Mouse (Mus musculus) megakaryocyte, embryonic 14.5 days (primary cell): ENCODE data around the gene 4933400A11Rik. TPM values are rescaled to one million over a fixed set of nuclear protein-coding genes. Genes with fewer than 3 reads are reported as not detected.

Source experiments
- H3K27me3 ChIP-seq: replicated peaks from 2 replicates; pipeline ENCODE3; 2012; ENCODE audit warnings: inconsistent platforms
- H3K36me3 ChIP-seq: replicated peaks from 2 replicates; pipeline ENCODE3; 2012; ENCODE audit warnings: low read length, inconsistent platforms, mixed read lengths
- H3K4me1 ChIP-seq: 2 replicates; pipeline ENCODE4 v1.6.1; 2012; ENCODE audit warnings: inconsistent platforms
- H3K4me3 ChIP-seq: replicated peaks from 2 replicates; pipeline ENCODE3; 2012; ENCODE audit warnings: moderate library complexity, mild to moderate bottlenecking, inconsistent platforms
- H3K9me3 ChIP-seq: 2 replicates; pipeline ENCODE4 v1.6.1; 2012; ENCODE audit warnings: inconsistent platforms
- FLI1 ChIP-seq: IDR thresholded peaks from 2 replicates; pipeline ENCODE4 v1.6.1; 2012; ENCODE audit warnings: low read length, inconsistent platforms, mixed read lengths
- GATA1 ChIP-seq: IDR thresholded peaks from 3 replicates; pipeline ENCODE4 v1.6.1; 2012; ENCODE audit warnings: mixed read lengths, low read length, inconsistent platforms, borderline replicate concordance
- polyA plus RNA-seq: library from polyadenylated mRNA; stranded (reverse); fragments of >175 nt; gene quantifications from 2 replicates; pipeline ENCODE4 v1.2.3, GENCODE M21; 2012; ENCODE audit warnings: low replicate concordance; ENCODE audit not compliant: insufficient read depth

Gene 4933400A11Rik
- polyA plus RNA-seq, 1 experiment = not detected

DNA sequence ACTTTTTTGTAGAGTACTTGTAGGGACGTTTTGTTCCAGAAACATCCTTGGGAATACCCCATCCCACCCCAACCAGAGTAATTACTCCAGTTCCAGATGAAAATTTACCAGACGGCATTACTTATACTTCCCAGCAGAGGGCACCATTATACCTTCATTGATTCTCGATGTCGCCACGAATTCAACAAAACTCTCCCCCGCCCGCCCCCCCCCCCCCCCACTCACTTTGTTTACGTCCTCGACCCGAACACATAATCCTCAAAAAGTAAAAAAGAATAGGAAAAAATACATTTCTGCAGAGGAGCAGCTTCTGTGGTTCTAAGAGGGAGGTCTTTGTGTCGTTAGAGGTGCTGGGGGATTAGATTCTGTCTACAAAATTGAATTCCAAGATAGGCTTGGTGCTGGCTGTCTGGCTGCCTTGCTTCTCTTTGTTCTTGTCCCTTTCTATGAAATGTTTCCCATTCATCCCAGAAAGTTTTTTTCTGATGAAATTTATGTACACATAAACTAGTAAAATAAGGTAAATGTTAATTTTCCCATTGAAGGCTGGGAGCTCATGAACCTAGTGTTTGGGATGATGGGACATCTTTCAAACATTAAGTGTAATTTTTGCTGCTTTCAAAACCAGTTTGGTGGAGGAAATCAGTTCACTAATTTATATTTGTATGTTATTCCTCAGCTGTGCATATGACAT, 19.7 kb upstream of the 4933400A11Rik start:
- Histone ChIP-seq H3K9me3 (no peaks in the 10 kb centered on the region), H3K36me3 (no peaks in the 10 kb centered on the region), H3K4me1 (peaks cover 5% of the 10 kb centered on the region; the same call in 1 of the 2 replicates), H3K4me3 (peak overlapping the region; percentile 76), H3K27me3 (peaks cover 5% of the 10 kb centered on the region)
- TF ChIP-seq GATA1 = no peak
- TF ChIP-seq FLI1 = no peak

DNA sequence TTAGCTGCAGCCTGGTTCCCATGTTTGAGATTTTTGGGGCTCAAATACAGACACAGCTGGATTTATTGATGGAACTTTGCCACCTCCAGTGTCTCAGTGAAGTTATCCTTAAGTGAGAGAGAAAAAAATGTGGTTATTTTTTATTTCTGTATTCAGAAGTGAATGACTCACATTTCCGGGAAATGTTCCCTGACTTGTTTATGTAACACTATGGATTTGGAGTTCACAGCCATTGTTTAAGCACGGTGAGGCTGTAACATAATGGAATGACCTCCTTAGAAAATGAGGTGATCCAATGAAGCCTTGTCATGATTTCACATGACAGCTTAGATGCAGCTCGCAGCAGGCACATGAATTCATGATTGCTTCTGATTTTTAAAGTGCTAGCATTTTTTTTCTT, 17.7 kb upstream of the 4933400A11Rik start:
- TF ChIP-seq FLI1 = no peak
- no peak for TF ChIP-seq GATA1
- Histone ChIP-seq H3K9me3 (no peaks in the 10 kb centered on the region), H3K4me1 (peaks cover 5% of the 10 kb centered on the region; the same call in 1 of the 2 replicates), H3K36me3 (no peaks in the 10 kb centered on the region), H3K27me3 (peaks cover 5% of the 10 kb centered on the region), H3K4me3 (no peak overlapping the region)

DNA sequence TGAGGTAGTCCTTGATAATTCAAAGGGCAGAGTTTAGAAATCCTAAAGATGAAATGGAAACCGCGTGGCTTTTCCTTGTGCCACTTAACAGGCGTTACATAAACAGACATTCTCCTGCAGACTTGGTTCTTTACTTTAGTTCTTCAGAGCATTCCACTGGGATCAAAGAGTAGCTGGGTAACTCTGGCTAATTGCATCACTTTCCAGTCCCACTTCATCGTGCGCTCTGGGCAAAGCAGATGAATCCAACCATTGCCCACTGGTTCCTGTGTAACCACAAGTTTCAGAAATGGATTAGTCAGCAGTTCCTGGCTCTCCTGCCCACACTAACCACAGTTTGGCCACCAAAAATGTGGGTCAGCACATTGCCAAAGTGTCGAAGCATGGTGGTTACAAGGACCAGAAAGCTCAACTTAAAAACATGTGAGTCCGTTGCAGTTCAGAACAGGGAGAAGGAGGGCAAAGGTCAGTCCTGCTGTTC, 15.4 kb upstream of the 4933400A11Rik start:
- TF ChIP-seq GATA1 (no peak), FLI1 (no peak)
- Histone ChIP-seq H3K4me3 (no peak overlapping the region), H3K9me3 (no peaks in the 10 kb centered on the region), H3K27me3 (peaks cover 5% of the 10 kb centered on the region), H3K36me3 (no peaks in the 10 kb centered on the region), H3K4me1 (peaks cover 5% of the 10 kb centered on the region; the same call in 1 of the 2 replicates)

DNA sequence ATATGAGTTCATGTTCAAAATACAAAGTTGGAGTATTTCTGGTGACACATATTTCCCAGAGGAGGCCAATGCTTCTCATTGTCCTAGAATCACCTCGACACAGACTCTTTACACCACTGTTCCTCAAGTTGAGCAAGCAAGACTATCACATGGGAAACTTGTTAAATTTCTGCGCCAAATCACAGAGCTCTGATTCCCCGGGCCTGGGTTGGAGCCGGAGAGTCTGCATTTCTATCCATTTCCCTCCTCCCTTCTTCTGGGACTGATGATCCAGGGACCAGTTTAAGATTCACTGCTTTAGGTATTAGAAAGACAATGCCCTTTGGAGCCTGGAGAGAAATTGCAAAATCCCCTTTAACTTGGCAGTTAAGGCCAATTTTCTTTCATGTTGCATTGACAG, 15.0 kb upstream of the 4933400A11Rik start:
- Histone ChIP-seq H3K27me3 (peaks cover 5% of the 10 kb centered on the region), H3K4me3 (no peak overlapping the region), H3K9me3 (no peaks in the 10 kb centered on the region), H3K36me3 (no peaks in the 10 kb centered on the region), H3K4me1 (peaks cover 5% of the 10 kb centered on the region; the same call in 1 of the 2 replicates)
- no peak for TF ChIP-seq FLI1

DNA sequence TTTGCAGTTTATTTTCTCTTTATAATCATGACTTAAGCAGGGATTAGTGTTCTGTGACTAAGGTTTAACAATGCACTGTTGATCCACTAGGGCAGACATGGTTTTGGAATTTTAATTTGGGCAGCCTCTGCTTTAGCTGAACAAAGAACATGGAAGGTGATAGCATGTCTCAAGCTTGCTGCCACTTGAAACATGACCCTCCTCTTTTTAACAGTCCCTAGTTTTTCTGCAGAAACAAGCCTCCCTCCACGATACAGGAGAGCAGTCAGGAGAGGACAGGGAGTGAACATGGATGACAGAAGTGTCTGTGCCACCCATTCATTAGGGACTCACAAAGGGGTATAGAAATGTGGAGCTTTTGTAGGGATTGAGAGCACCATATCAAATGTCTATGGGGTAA, 13.4 kb upstream of the 4933400A11Rik start:
- Histone ChIP-seq H3K36me3 (no peaks in the 10 kb centered on the region), H3K4me1 (peaks cover 5% of the 10 kb centered on the region; the same call in 1 of the 2 replicates), H3K4me3 (no peak overlapping the region), H3K9me3 (no peaks in the 10 kb centered on the region), H3K27me3 (peaks cover 5% of the 10 kb centered on the region)
- no peak for TF ChIP-seq FLI1
- no peak for TF ChIP-seq GATA1

DNA sequence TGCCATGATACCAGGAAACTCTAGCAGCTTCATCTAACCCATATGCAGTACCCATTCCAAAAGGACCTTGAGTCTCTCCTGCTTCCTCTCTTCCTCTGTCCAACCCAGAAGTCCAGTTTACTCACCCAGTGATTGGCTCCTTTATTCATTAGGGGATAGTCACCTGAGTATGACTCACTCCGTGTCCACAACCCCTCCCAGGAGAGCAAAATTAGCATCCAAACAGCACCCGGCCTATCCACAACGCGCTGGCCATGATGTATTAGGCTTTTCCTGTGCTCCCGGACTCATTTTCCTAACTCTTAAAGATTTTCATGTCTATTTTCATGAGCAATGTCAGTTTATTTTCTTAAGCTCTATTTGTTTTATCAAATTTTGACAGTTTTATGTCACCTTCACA, 10.3 kb upstream of the 4933400A11Rik start:
- H3K36me3 ChIP-seq = no peaks in the 10 kb centered on the region
- peaks cover 5% of the 10 kb centered on the region for H3K27me3 ChIP-seq
- H3K9me3 ChIP-seq = peaks cover 2% of the 10 kb centered on the region; the same call in 1 of the 2 replicates
- no peak for TF ChIP-seq GATA1
- no peak for TF ChIP-seq FLI1
- H3K4me1 ChIP-seq = peaks cover under 1% of the 10 kb centered on the region; the same call in 1 of the 2 replicates
- no peak overlapping the region for H3K4me3 ChIP-seq

DNA sequence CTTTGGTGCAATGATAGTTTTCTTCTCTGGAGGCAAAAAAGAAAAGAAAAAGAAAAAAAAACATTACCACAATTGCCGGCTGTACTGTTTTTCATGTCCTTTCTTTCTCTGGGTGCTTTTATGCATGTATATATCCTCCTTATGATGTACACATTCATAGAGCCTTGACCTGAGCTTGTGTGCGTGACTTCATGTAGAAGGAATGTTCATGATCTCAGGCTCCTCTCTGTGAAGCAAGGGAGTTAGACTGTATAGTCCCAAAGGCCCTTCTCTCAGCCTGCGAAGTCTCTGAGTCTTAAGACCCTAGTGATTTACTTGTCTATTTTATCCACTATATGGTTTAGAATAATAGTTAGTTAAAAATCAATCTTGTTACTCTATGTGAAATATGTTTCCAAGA, 21.4 kb downstream of the 4933400A11Rik start:
- Histone ChIP-seq H3K36me3 (no peaks in the 10 kb centered on the region), H3K4me3 (no peak overlapping the region), H3K27me3 (no peaks in the 10 kb centered on the region), H3K9me3 (no peaks in the 10 kb centered on the region), H3K4me1 (no peaks in the 10 kb centered on the region)
- no peak for TF ChIP-seq FLI1

DNA sequence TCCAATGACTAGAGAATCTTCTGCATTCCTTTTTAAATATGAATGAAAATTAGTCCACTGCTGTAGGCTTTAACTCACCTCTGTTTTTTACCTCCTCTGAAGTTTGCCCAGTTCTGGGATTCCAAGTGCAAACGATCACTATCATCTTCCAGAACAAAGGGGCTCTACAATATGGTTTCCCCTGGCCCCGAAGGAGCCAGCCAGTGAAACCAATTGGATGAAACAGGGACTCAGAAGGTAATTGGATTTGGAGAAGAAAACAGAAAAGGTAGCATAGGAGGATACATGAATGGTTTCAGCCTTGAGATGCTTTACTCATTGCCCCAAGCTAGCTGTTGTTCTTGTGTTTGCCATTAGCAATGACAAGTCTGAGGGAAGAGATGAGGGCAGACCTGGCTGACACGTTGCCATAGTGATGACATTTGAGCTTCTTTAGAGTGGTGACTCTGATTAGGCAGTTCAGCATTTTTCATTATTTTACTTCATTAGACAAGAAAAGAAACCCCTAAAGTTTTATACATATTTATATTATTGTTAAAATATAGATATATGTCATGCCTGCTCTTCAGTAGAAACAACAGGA, 44.0 kb downstream of the 4933400A11Rik start:
- H3K36me3 ChIP-seq = no peaks in the 10 kb centered on the region
- TF ChIP-seq GATA1 (no peak), FLI1 (no peak)
- H3K4me3 ChIP-seq = no peak overlapping the region
- no peaks in the 10 kb centered on the region for H3K4me1 ChIP-seq
- H3K9me3 ChIP-seq = no peaks in the 10 kb centered on the region
- H3K27me3 ChIP-seq = peaks cover 3% of the 10 kb centered on the region

Other genes with a start within 250 kb of the 4933400A11Rik start
- gene Mid1, start 94.4 kb downstream of the 4933400A11Rik start, polyA plus RNA-seq = 13.8 and 27.0 TPM in 2 replicates
- 1,328 and 1,796 TPM in 2 replicates for gene Gm21887, start 230.0 kb upstream of the 4933400A11Rik start, polyA plus RNA-seq